Mouse (Mus musculus): ENCODE measurements around the gene Nat8f1. TPM values are rescaled to one million over a fixed set of nuclear protein-coding genes. Genes with fewer than 3 reads are reported as not detected.

Gene Nat8f1
- polyA plus RNA-seq (2014; fragmentation: Illumina TruSeq; extraction: RNeasy Lipid Tissue Mini Kit (QIAGEN cat#74804); ENCODE audit: low read depth, low replicate concordance), result 35.5 TPM

DNA sequence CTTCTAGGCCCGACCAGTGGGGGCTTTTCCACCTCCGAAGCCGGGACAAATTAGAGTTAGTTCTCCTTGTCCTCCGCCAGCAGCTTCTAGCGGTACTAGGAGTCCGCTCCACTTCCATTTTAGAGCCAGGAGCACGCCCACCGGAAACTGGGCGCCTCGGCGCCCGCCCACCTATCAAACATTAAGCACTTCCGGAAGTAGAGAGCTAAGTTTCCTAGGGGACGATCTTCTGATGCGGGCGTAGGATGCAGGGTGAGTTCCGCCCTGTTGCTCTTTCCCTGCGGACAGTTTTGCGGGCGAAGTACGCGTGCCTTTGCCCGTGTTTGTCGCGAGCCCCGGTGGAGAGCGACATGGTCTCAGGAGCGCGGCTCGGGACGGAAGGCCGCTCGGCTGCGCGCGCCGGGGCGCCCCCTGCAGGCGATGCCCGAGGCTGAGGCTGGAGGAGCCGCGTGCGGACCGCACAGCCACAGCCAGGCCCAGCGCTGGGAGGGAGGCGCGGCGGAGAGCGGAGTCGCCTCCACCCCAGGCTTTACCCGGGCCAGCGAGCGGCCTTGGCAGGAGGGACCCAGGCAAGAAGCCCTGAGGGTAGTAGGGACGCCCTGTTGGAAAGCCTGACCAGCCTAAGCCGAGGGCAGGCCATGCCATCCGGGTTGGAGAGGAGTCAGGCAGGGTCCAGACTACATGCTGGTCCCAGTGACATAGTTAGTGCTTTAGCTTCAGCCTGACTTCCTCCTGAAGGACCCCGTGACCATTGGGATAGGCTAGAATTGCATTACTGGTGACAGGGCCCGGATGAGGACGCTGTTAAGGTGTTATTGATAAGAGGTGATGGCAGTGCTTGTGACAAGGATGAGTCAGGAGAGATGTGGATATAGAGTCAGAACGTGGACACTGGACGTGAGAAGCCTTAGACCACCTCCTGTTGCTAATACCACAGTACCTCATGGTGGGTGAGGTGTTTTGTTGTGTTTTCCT lies at the start of gene Nat8f1:
Nat8f1 (minus strand) TSS at position 149 of the 975 bp plus-strand sequence.

DNA sequence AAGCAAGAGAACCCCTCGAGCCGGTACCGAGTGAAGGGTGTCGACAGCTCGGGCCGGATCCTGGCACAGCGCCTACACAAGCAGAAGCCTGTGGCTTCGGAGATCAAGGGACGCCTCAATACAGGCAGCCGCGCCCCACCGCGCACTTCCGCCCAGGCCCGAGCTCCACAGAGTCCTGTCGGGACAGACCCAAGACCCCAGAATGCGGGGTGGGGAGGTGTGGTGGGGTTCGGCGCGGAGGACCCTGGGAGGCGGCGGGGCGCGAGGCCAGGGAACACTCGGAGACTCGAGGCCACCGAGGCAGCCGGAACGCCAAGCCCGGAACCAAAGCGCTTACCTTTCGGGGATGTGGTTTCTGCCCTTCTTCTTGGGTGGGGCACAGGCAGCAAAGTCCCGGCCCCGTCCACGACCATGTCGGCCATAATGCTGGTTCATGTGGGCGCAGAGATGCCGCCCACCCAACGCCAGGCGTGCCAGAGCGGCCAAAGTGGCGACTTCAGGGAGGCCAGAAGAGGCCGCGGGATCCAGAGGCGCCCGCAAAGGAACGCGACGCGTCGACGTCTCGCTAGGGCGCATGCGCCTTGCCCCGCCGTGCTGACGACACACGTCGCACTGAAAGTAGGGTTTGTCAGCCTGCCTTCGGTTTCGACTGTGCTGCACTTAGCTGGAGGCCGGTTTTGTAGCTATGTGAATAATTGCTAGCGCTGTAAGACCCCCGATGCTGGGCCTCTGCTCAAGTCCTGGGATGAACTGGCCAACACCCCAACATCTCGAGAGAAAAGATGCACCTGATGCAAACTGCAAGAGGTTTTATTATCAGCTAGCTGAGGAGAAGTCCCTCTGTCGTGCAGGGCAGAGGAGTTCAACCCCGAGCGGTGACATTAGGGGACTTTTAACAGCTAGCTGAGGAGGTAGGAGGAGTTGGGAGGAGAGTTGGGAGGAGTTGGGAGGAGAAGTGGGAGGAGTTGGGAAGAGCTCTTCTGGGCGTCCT lies 45.9 kb upstream of the Nat8f1 start, which contains the start of gene Dusp11:
Dusp11 (minus strand) TSS at position 567 of the 991 bp plus-strand sequence.

GRCm38 (mm10) chr6:85911587-85911986 lies 3.9 kb downstream of the Nat8f1 start, which contains the start of gene Tprkb:
TSS of gene Tprkb (plus strand) at chr6:85911865.

DNA sequence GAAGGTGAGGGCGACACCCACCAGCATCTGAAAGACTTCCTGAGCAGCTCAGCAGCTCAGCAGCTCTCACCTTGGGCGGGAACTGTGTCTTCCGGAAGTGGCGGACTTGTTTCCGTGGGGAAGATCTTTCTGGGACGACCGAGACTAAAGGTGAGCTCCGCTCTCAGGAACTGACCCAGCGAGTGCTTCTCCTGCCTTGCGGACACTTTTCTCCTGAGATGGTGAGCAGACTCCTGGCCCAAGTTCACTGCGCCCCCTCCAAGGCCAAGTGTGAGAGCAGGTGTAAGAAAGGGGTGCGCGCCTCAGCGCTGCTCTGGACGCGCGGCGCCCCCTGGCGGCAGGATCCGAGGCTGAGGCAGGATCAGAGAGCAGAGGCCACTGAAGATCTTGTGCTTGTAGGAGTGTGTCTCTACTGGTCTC lies 10.8 kb downstream of the Nat8f1 start, which contains the start of gene Nat8f4:
Nat8f4 (minus strand) TSS at position 243 of the 420 bp plus-strand sequence.

GRCm38 (mm10) chr6:85869006-85869405 lies 46.5 kb downstream of the Nat8f1 start, which contains the start of gene Nat8f2:
TSS of gene Nat8f2 (minus strand) at chr6:85869158.

Other genes starting within 250 kb of the Nat8f1 start
- 4.2 TPM for gene Nat8f7, start 202.5 kb downstream of the Nat8f1 start, polyA plus RNA-seq (2014; fragmentation: Illumina TruSeq; extraction: RNeasy Lipid Tissue Mini Kit (QIAGEN cat#74804); ENCODE audit: low read depth, low replicate concordance)
- 48.7 TPM for gene Nat8f3, start 149.9 kb downstream of the Nat8f1 start, polyA plus RNA-seq (2014; fragmentation: Illumina TruSeq; extraction: RNeasy Lipid Tissue Mini Kit (QIAGEN cat#74804); ENCODE audit: low read depth, low replicate concordance)
- gene Nat8f6, start 94.7 kb downstream of the Nat8f1 start, polyA plus RNA-seq (2014; fragmentation: Illumina TruSeq; extraction: RNeasy Lipid Tissue Mini Kit (QIAGEN cat#74804); ENCODE audit: low read depth, low replicate concordance), result 27.1 TPM
- 4.9 TPM for gene Nat8f5, start 94.7 kb downstream of the Nat8f1 start, polyA plus RNA-seq (2014; fragmentation: Illumina TruSeq; extraction: RNeasy Lipid Tissue Mini Kit (QIAGEN cat#74804); ENCODE audit: low read depth, low replicate concordance)
- 17.2 TPM for gene Nat8, start 83.6 kb downstream of the Nat8f1 start, polyA plus RNA-seq (2014; fragmentation: Illumina TruSeq; extraction: RNeasy Lipid Tissue Mini Kit (QIAGEN cat#74804); ENCODE audit: low read depth, low replicate concordance)
- 19.5 TPM for gene Nat8f2, start 46.5 kb downstream of the Nat8f1 start, polyA plus RNA-seq (2014; fragmentation: Illumina TruSeq; extraction: RNeasy Lipid Tissue Mini Kit (QIAGEN cat#74804); ENCODE audit: low read depth, low replicate concordance)
- 8.9 TPM for gene Nat8f4, start 10.8 kb downstream of the Nat8f1 start, polyA plus RNA-seq (2014; fragmentation: Illumina TruSeq; extraction: RNeasy Lipid Tissue Mini Kit (QIAGEN cat#74804); ENCODE audit: low read depth, low replicate concordance)
- 305 TPM for gene Tprkb, start 3.8 kb downstream of the Nat8f1 start, polyA plus RNA-seq (2014; fragmentation: Illumina TruSeq; extraction: RNeasy Lipid Tissue Mini Kit (QIAGEN cat#74804); ENCODE audit: low read depth, low replicate concordance)
- gene Dusp11, start 46.0 kb upstream of the Nat8f1 start, polyA plus RNA-seq (2014; fragmentation: Illumina TruSeq; extraction: RNeasy Lipid Tissue Mini Kit (QIAGEN cat#74804); ENCODE audit: low read depth, low replicate concordance), result 146 TPM
- not detected for gene Figla, start 100.5 kb upstream of the Nat8f1 start, polyA plus RNA-seq (2014; fragmentation: Illumina TruSeq; extraction: RNeasy Lipid Tissue Mini Kit (QIAGEN cat#74804); ENCODE audit: low read depth, low replicate concordance)
- 0.28 TPM for gene Add2, start 113.0 kb upstream of the Nat8f1 start, polyA plus RNA-seq (2014; fragmentation: Illumina TruSeq; extraction: RNeasy Lipid Tissue Mini Kit (QIAGEN cat#74804); ENCODE audit: low read depth, low replicate concordance)